Mouse (Mus musculus) lung, embryonic 15.5 days (tissue): ENCODE data around the gene Stox2. TPM values are rescaled to one million over a fixed set of nuclear protein-coding genes. Genes with fewer than 3 reads are reported as not detected.
"Not testable (repeated sequence)": the region's sequence is repeated elsewhere in the genome, so short reads cannot be mapped to it uniquely, and the experiment has no call there.

ENCODE experiments used
- ATAC-seq: fragments of 200-750 bp; cut with Nextera tagmentation; 2 replicates; pipeline ENCODE4 v1.8.0; 2017; ENCODE audit warnings: moderate number of reproducible peaks, borderline replicate concordance; ENCODE audit not compliant: low FRiP score, low TSS enrichment; ENCODE audit errors: extremely low read depth
- H3K27ac ChIP-seq: fragments of 300-500 bp; sonication (generic); 2 replicates; pipeline ENCODE4 v1.5.1; 2015; ENCODE audit warnings: moderate library complexity, mild to moderate bottlenecking, inconsistent platforms
- H3K27me3 ChIP-seq: fragments of 300-500 bp; sonication (generic); 2 replicates; pipeline ENCODE4 v1.6.1; 2015; ENCODE audit warnings: inconsistent platforms
- H3K36me3 ChIP-seq: fragments of 300-500 bp; sonication (generic); 2 replicates; pipeline ENCODE4 v1.6.1; 2015; ENCODE audit warnings: inconsistent platforms
- H3K4me1 ChIP-seq: fragments of 300-500 bp; sonication (generic); 2 replicates; pipeline ENCODE4 v1.6.1; 2015; ENCODE audit warnings: inconsistent platforms
- H3K4me2 ChIP-seq: fragments of 300-500 bp; sonication (generic); 2 replicates; pipeline ENCODE4 v1.6.1; 2015; ENCODE audit warnings: inconsistent platforms, mild to moderate bottlenecking, moderate library complexity
- H3K4me3 ChIP-seq: fragments of 300-500 bp; sonication (generic); 2 replicates; pipeline ENCODE4 v1.5.1; 2015; ENCODE audit warnings: mild to moderate bottlenecking, inconsistent platforms
- H3K9ac ChIP-seq: fragments of 300-500 bp; sonication (generic); 2 replicates; pipeline ENCODE4 v1.6.1; 2015; ENCODE audit warnings: inconsistent platforms
- H3K9me3 ChIP-seq: fragments of 300-500 bp; sonication (generic); 2 replicates; pipeline ENCODE4 v1.6.1; 2016; ENCODE audit warnings: inconsistent platforms
- WGBS: fragments of 180-500 bp; shearing (Covaris S2); methylation state at CpG from one replicate; pipeline ENCODE4 v1.1.7; 2015; 5-methylcytosine and 5-hydroxymethylcytosine counted together
- polyA plus RNA-seq: library from polyadenylated mRNA; unstranded; fragments of >200 nt; fragmentation: Nextera tagmentation; extraction: Ambion mirVana; gene quantifications from 2 replicates; pipeline ENCODE4 v1.2.1, GENCODE M21; 2015

The Stox2 gene
- polyA plus RNA-seq = 11.0 and 12.7 TPM in 2 replicates

DNA sequence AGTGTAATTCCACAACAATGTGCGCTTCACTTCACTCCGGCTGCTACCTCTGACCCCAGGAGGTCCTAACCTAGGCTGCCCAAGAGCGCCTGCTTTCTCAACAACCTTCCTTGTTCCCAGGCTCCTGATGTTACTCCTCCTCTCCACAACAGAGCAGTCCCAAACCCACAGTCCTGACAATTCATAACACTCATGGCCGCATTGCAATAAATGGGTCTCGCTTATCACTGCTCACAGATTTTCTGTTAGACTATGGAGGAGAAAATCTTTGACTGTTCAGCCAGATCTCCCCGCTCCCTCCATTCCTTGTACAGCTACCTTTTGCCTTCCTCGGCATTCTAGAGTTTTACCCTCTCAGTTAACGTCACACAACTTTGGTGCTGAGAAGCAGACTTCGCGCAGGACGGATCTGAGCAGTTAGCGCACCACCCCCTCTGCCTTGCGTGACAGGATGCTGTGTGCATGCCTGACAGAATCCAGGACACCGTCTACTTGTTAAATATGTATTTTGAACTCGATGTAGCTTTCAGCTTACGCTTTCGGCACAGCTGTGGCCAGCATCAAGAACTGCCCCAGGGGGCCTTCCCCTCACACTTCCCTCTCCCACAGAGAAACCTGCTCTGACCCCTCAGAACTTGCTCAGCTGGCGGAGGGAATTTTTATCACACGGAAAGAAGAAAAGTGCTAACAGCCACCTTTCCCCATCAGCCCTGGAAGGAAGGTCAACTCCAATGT is at the start of gene Stox2:
Gene Stox2 (minus strand): TSS at position 51 of the 735 bp plus-strand sequence.
- Histone ChIP-seq H3K27me3 (no peaks in the 10 kb centered on the region), H3K36me3 (no peaks in the 10 kb centered on the region), H3K27ac (no peak within 1 kb of the TSS), H3K9ac (no peak within 1 kb of the TSS), H3K4me3 (no peak within 1 kb of the TSS), H3K4me2 (no peak within 1 kb of the TSS), H3K9me3 (no peaks in the 10 kb centered on the region), H3K4me1 (no peaks in the 10 kb centered on the region)
- 57% methylated on average over 19 of the region's 19 CpGs for WGBS
- no peak for ATAC-seq

GRCm38 (mm10) chr8:47495428-47495827 is 49.3 kb upstream of the Stox2 start:
- no peaks in the 10 kb centered on the region for H3K4me1 ChIP-seq
- no peak overlapping the region for H3K9ac ChIP-seq
- no peak for ATAC-seq
- no peak overlapping the region for H3K4me2 ChIP-seq
- WGBS = 77% methylated on average over 6 of the region's 6 CpGs
- H3K27ac ChIP-seq = no peak overlapping the region
- no peaks in the 10 kb centered on the region for H3K9me3 ChIP-seq
- H3K36me3 ChIP-seq = peaks cover 49% of the 10 kb centered on the region
- no peaks in the 10 kb centered on the region for H3K27me3 ChIP-seq
- no peak overlapping the region for H3K4me3 ChIP-seq

DNA sequence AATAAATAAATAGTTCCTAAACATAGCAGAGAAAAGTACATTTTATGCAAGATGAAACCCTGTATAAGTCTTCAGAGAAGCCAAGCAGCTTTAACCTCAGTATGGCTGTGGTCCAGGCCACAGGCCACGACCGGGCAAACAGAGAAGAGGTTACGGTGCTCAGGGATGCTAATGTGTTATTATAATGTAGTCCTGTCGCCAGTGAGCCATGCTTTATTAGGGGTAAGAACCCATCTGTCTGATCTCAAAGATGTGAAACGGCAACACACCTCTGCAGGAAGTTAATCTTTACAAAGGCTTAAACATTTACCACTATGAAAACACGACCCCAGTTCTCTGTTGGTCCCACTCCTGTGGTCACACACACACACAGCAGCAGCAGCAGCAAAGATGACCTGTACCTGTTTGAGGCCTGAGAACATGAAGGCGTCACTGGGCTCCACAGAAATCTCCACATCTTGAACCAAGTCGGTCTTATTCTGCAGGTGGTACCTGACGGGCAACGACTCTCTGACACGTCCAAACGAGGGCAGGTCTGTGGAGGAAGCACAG is 48.5 kb upstream of the Stox2 start:
- H3K36me3 ChIP-seq = peaks cover 52% of the 10 kb centered on the region
- H3K27me3 ChIP-seq = no peaks in the 10 kb centered on the region
- no peak for ATAC-seq
- no peak overlapping the region for H3K4me2 ChIP-seq
- no peak overlapping the region for H3K27ac ChIP-seq
- no peaks in the 10 kb centered on the region for H3K9me3 ChIP-seq
- no peak overlapping the region for H3K9ac ChIP-seq
- H3K4me3 ChIP-seq = no peak overlapping the region
- 54% methylated on average over 12 of the region's 12 CpGs for WGBS
- H3K4me1 ChIP-seq = no peaks in the 10 kb centered on the region

- Histone ChIP-seq H3K9me3 (no peaks in the 10 kb centered on the region), H3K27ac (no peak overlapping the region), H3K4me2 (no peak overlapping the region), H3K36me3 (peaks cover 52% of the 10 kb centered on the region), H3K4me3 (no peak overlapping the region), H3K9ac (no peak overlapping the region), H3K27me3 (no peaks in the 10 kb centered on the region), H3K4me1 (no peaks in the 10 kb centered on the region)
- WGBS = 76% methylated on average over 12 of the region's 12 CpGs
- ATAC-seq = no peak
Observed at GRCm38 (mm10) chr8:47493106-47493505, 46.9 kb upstream of the Stox2 start.

DNA sequence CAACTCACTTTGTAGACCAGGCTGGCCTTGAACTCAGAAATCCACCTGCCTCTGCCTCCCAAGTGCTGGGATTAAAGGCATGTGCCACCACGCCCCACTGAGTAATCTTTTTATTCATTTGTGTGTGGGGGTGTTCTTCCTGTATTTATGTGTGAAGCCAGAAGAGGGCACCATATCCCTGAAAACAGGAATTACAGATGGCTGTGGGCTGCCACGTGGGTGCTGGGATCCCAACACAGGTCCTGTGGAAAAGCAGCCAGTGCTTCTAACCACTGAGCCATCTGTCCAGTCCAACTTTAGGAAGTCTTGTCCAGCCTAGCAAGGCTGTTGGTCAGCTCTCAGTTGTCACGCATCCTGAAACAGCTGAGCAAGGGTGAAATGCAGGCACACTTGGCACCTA is 41.1 kb upstream of the Stox2 start:
- ATAC-seq = no peak
- no peak overlapping the region for H3K27ac ChIP-seq
- H3K4me2 ChIP-seq = no peak overlapping the region
- H3K9me3 ChIP-seq = no peaks in the 10 kb centered on the region
- WGBS = 86% methylated on average over 3 of the region's 3 CpGs
- H3K9ac ChIP-seq = no peak overlapping the region
- peaks cover 22% of the 10 kb centered on the region for H3K36me3 ChIP-seq
- H3K27me3 ChIP-seq = no peaks in the 10 kb centered on the region
- no peaks in the 10 kb centered on the region for H3K4me1 ChIP-seq
- H3K4me3 ChIP-seq = no peak overlapping the region

DNA sequence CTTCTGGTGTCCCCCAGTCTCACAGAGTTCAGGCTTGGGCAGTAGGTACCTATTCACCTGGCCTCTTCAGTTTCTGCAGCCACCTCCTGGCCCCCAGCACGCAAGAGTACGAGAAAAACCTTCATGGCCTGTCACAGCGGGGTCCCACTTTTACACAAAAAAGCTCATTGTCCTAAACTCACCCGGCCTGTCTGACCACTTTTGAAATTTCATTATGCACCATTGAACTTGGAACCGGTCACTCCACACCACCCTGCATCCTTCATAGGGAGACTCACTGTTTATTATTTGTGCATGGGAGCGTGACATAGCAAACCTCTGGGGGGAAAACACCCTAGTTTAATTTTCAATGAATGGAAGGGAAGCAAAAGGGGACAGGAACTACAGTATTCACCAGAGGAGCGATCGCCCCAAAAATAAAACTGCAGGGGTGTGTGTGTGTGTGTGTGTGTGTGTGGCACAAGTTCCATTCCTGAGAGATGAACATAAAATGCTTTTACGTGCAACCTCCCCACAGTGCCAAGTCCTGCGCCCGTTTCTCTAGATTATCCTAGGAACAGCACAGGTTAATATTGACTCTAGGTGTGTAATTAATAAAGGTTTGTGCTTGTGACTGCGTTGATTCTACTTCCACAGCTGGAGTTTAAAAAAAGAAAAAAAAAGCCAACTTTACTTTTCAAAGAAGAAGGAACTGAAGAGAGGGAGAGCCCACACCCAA is 36.4 kb upstream of the Stox2 start:
- peaks cover 4% of the 10 kb centered on the region; the same call in 1 of the 2 replicates for H3K36me3 ChIP-seq
- 62% methylated on average over 12 of the region's 12 CpGs for WGBS
- H3K4me2 ChIP-seq = no peak overlapping the region
- no peak overlapping the region for H3K4me3 ChIP-seq
- H3K27ac ChIP-seq = peak overlapping the region; percentile 59
- H3K9me3 ChIP-seq = no peaks in the 10 kb centered on the region
- H3K9ac ChIP-seq = no peak overlapping the region
- peak; percentile 31; the same call in 1 of the 2 replicates for ATAC-seq
- H3K27me3 ChIP-seq = no peaks in the 10 kb centered on the region
- H3K4me1 ChIP-seq = 0 out of 2 replicates have a peak, but pooled peaks cover 8% of the 10 kb centered on the region

DNA sequence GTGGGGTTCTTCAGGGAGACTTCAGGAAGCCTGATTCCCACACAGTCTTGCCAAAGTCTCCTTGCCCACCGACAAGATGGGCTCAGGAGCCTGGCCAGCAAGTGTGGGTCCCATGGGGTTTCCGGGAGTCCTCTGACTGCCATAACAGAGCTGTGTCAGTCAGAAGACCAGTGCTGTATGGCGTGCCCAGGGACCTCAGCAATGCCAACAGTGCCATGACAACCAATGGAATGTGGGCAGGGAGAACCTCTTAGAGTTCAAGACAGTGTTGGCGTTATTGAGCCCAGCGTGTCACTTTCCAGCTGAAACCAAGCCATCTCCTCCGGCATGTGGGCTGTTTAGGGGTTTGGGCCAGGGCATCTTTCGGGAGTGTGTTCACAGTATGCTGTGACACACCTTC is 33.9 kb upstream of the Stox2 start:
- no peak for ATAC-seq
- no peak overlapping the region for H3K27ac ChIP-seq
- H3K9ac ChIP-seq = no peak overlapping the region
- WGBS = 80% methylated on average over 7 of the region's 7 CpGs
- no peak overlapping the region for H3K4me2 ChIP-seq
- no peaks in the 10 kb centered on the region for H3K27me3 ChIP-seq
- H3K4me3 ChIP-seq = no peak overlapping the region
- no peaks in the 10 kb centered on the region for H3K36me3 ChIP-seq
- no peaks in the 10 kb centered on the region for H3K9me3 ChIP-seq
- H3K4me1 ChIP-seq = 0 out of 2 replicates have a peak, but pooled peaks cover 8% of the 10 kb centered on the region

GRCm38 (mm10) chr8:47461650-47462049 is 15.5 kb upstream of the Stox2 start:
- H3K4me2 ChIP-seq = no peak overlapping the region

GRCm38 (mm10) chr8:47459216-47459749 is 13.1 kb upstream of the Stox2 start:
- H3K9ac ChIP-seq = no peak overlapping the region
- ATAC-seq = peak; percentile 50; the same call in 1 of the 2 replicates
- H3K9me3 ChIP-seq = no peaks in the 10 kb centered on the region
- 21% methylated on average over 6 of the region's 6 CpGs for WGBS
- peaks cover 6% of the 10 kb centered on the region; the same call in 1 of the 2 replicates for H3K4me1 ChIP-seq
- no peak overlapping the region for H3K4me3 ChIP-seq
- H3K36me3 ChIP-seq = no peaks in the 10 kb centered on the region
- no peaks in the 10 kb centered on the region for H3K27me3 ChIP-seq
- no peak overlapping the region for H3K4me2 ChIP-seq
- no peak overlapping the region for H3K27ac ChIP-seq

More at GRCm38 (mm10) chr8:47461650-47462049, 15.5 kb upstream of the Stox2 start:
- no peaks in the 10 kb centered on the region for H3K36me3 ChIP-seq
- no peak overlapping the region for H3K27ac ChIP-seq
- no peak overlapping the region for H3K9ac ChIP-seq
- ATAC-seq = no peak
- H3K9me3 ChIP-seq = no peaks in the 10 kb centered on the region
- 62% methylated on average over 10 of the region's 10 CpGs for WGBS
- no peak overlapping the region for H3K4me3 ChIP-seq
- H3K27me3 ChIP-seq = no peaks in the 10 kb centered on the region
- H3K4me1 ChIP-seq = peaks cover 6% of the 10 kb centered on the region; the same call in 1 of the 2 replicates

DNA sequence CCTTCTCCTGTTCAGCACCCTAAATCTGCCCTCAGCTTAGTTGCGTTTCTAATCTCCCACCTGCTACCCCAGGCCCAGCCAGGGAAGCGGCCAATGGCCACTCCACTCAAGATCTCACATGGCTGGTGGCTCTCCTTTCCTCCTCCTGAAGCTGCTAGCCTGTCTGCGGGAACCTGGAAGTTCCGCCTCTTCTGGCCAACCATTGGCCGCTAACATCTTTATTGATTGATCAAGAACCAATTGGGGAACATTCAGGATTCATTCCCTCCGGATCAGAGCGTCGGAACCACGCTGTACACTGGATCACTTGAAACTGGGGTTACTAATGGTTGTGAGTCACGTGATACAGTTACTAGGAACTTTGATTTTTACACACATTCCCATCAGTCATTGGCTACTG is 12.4 kb upstream of the Stox2 start:
- no peaks in the 10 kb centered on the region for H3K9me3 ChIP-seq

GRCm38 (mm10) chr8:47449211-47449610 is 3.0 kb upstream of the Stox2 start:
- not testable (repeated sequence) for H3K36me3 ChIP-seq, ATAC-seq, H3K4me1 ChIP-seq, H3K27me3 ChIP-seq, H3K4me2 ChIP-seq, H3K27ac ChIP-seq, H3K9ac ChIP-seq, H3K9me3 ChIP-seq, H3K4me3 ChIP-seq
- 95% methylated on average over 2 of the region's 2 CpGs for WGBS

More for the DNA sequence above, 12.4 kb upstream of the Stox2 start:
- Histone ChIP-seq H3K27me3 (no peaks in the 10 kb centered on the region), H3K4me1 (peaks cover 6% of the 10 kb centered on the region; the same call in 1 of the 2 replicates), H3K4me3 (no peak overlapping the region), H3K4me2 (no peak overlapping the region), H3K36me3 (no peaks in the 10 kb centered on the region), H3K27ac (no peak overlapping the region), H3K9ac (no peak overlapping the region)
- 85% methylated on average over 10 of the region's 10 CpGs for WGBS
- peak; percentile 31; the same call in 1 of the 2 replicates for ATAC-seq
